Mouse (Mus musculus) olfactory bulb, adult 2 months (tissue): ENCODE results near the gene Dgka.

Source experiments
- CTCF ChIP-seq: fragments of 200-500 bp; IDR thresholded peaks from 2 replicates; pipeline ENCODE4 v1.5.1; 2012; ENCODE audit warnings: low read depth, mild to moderate bottlenecking, low read length, moderate library complexity; ENCODE audit not compliant: insufficient read depth
- POLR2A ChIP-seq: fragments of 200-500 bp; IDR thresholded peaks from 2 replicates; pipeline ENCODE4 v1.6.1; 2012; ENCODE audit warnings: mild to moderate bottlenecking, low read depth, low read length, moderate library complexity; ENCODE audit not compliant: insufficient read depth

DNA sequence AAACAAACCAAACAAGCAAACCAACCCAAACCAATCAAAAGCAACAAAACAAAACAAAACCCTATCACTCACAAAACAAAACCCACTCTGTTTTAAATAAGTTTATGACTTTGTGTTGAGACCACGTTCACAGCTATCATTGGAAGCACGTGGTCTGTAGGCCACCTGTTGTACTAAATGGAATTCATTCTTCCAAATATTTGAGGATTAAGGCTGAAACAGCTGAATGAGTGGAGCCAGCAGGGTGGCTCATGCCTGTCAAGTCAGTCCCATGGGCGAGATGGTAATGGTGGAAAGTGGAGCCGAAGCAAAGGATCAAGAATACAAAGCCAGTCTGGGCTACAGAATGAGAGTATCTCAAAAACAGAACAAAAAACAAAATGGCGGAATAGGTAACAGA is 43.9 kb downstream of the Dgka start:
- TF ChIP-seq CTCF, result no peak
- no peak for TF ChIP-seq POLR2A
